Mouse (Mus musculus): ENCODE data around the gene Invs. TPM values are rescaled to one million over a fixed set of nuclear protein-coding genes. Genes with fewer than 3 reads are reported as not detected.
"Not testable (repeated sequence)": the region's sequence is repeated elsewhere in the genome, so short reads cannot be mapped to it uniquely, and the experiment has no call there.

Gene Invs
- polyA plus RNA-seq, 1 experiment from 2014 or later: 5.6 TPM

GRCm38 (mm10) chr4:48403066-48403640, 123.6 kb downstream of the Invs start:
- H3K4me1 ChIP-seq (ENCODE audit: control insufficient read depth, insufficient read depth, low read length): no peaks in the 10 kb centered on the region
- no peak for ATAC-seq (replicated peaks; ENCODE audit: insufficient number of reproducible peaks, low FRiP score, low TSS enrichment, low read depth)
- H3K36me3 ChIP-seq (replicated peaks; ENCODE audit: control insufficient read depth, insufficient read depth, low read depth, low read length): no peaks in the 10 kb centered on the region
- H3K9me3 ChIP-seq (replicated peaks; ENCODE audit: control insufficient read depth, low read length): no peaks in the 10 kb centered on the region
- no peak overlapping the region for H3K4me3 ChIP-seq (ENCODE audit: low read depth, low read length)
- no peak for DNase-seq (ENCODE audit: low spot score)
- no peaks in the 10 kb centered on the region for H3K27me3 ChIP-seq (ENCODE audit: control insufficient read depth, insufficient read depth, low read length)
- H3K9ac ChIP-seq (replicated peaks; ENCODE audit: low read length): no peak overlapping the region
- H3K4me2 ChIP-seq (ENCODE audit: low read depth, low read length): no peak overlapping the region
- WGBS: 84% methylated on average over 16 of the region's 16 CpGs
- no peak overlapping the region for H3K27ac ChIP-seq (replicated peaks; ENCODE audit: low read depth, low read length)

GRCm38 (mm10) chr4:48405724-48406491, 126.3 kb downstream of the Invs start:
- H3K4me3 ChIP-seq (ENCODE audit: low read depth, low read length); ATAC-seq (replicated peaks; ENCODE audit: insufficient number of reproducible peaks, low FRiP score, low TSS enrichment, low read depth); H3K27me3 ChIP-seq (ENCODE audit: control insufficient read depth, insufficient read depth, low read length); H3K36me3 ChIP-seq (replicated peaks; ENCODE audit: control insufficient read depth, insufficient read depth, low read depth, low read length); H3K9ac ChIP-seq (replicated peaks; ENCODE audit: low read length); H3K4me2 ChIP-seq (ENCODE audit: low read depth, low read length); DNase-seq (ENCODE audit: low spot score); H3K4me1 ChIP-seq (ENCODE audit: control insufficient read depth, insufficient read depth, low read length); H3K9me3 ChIP-seq (replicated peaks; ENCODE audit: control insufficient read depth, low read length); H3K27ac ChIP-seq (replicated peaks; ENCODE audit: low read depth, low read length): not testable (repeated sequence)
- WGBS: 85% methylated on average over 9 of the region's 10 CpGs

- peak; percentile 61 for DNase-seq (ENCODE audit: low spot score)
- Histone ChIP-seq H3K27me3 (ENCODE audit: control insufficient read depth, insufficient read depth, low read length) (no peaks in the 10 kb centered on the region), H3K27ac (replicated peaks; ENCODE audit: low read depth, low read length) (no peak overlapping the region), H3K4me1 (ENCODE audit: control insufficient read depth, insufficient read depth, low read length) (no peaks in the 10 kb centered on the region), H3K9ac (replicated peaks; ENCODE audit: low read length) (no peak overlapping the region), H3K4me2 (ENCODE audit: low read depth, low read length) (no peak overlapping the region), H3K36me3 (replicated peaks; ENCODE audit: control insufficient read depth, insufficient read depth, low read depth, low read length) (no peaks in the 10 kb centered on the region), H3K9me3 (replicated peaks; ENCODE audit: control insufficient read depth, low read length) (no peaks in the 10 kb centered on the region), H3K4me3 (ENCODE audit: low read depth, low read length) (no peak overlapping the region)
- 42% methylated on average over 18 of the region's 18 CpGs for WGBS
- 0 out of 2 replicates have a peak, but pooled peaks have one; percentile 23 for ATAC-seq (replicated peaks; ENCODE audit: insufficient number of reproducible peaks, low FRiP score, low TSS enrichment, low read depth)
Observed at GRCm38 (mm10) chr4:48407350-48408039, 127.9 kb downstream of the Invs start.

GRCm38 (mm10) chr4:48413473-48413872, 133.9 kb downstream of the Invs start:
- Histone ChIP-seq H3K36me3 (replicated peaks; ENCODE audit: control insufficient read depth, insufficient read depth, low read depth, low read length) (no peaks in the 10 kb centered on the region), H3K9ac (replicated peaks; ENCODE audit: low read length) (no peak overlapping the region), H3K4me2 (ENCODE audit: low read depth, low read length) (no peak overlapping the region), H3K9me3 (replicated peaks; ENCODE audit: control insufficient read depth, low read length) (no peaks in the 10 kb centered on the region), H3K27me3 (ENCODE audit: control insufficient read depth, insufficient read depth, low read length) (no peaks in the 10 kb centered on the region), H3K27ac (replicated peaks; ENCODE audit: low read depth, low read length) (no peak overlapping the region), H3K4me1 (ENCODE audit: control insufficient read depth, insufficient read depth, low read length) (no peaks in the 10 kb centered on the region), H3K4me3 (ENCODE audit: low read depth, low read length) (no peak overlapping the region)
- ATAC-seq (replicated peaks; ENCODE audit: insufficient number of reproducible peaks, low FRiP score, low TSS enrichment, low read depth) (no peak), DNase-seq (ENCODE audit: low spot score) (no peak)
- 88% methylated on average over 8 of the region's 8 CpGs for WGBS

- Histone ChIP-seq H3K36me3 (replicated peaks; ENCODE audit: control insufficient read depth, insufficient read depth, low read depth, low read length) (no peaks in the 10 kb centered on the region), H3K4me1 (ENCODE audit: control insufficient read depth, insufficient read depth, low read length) (no peaks in the 10 kb centered on the region), H3K9ac (replicated peaks; ENCODE audit: low read length) (no peak overlapping the region), H3K4me2 (ENCODE audit: low read depth, low read length) (no peak overlapping the region), H3K27me3 (ENCODE audit: control insufficient read depth, insufficient read depth, low read length) (no peaks in the 10 kb centered on the region), H3K9me3 (replicated peaks; ENCODE audit: control insufficient read depth, low read length) (no peaks in the 10 kb centered on the region), H3K27ac (replicated peaks; ENCODE audit: low read depth, low read length) (no peak overlapping the region), H3K4me3 (ENCODE audit: low read depth, low read length) (no peak overlapping the region)
- ATAC-seq (replicated peaks; ENCODE audit: insufficient number of reproducible peaks, low FRiP score, low TSS enrichment, low read depth) (no peak), DNase-seq (ENCODE audit: low spot score) (no peak)
- WGBS: 80% methylated on average over 10 of the region's 10 CpGs
Observed at GRCm38 (mm10) chr4:48415838-48416335, 136.3 kb downstream of the Invs start.

- DNase-seq (ENCODE audit: low spot score) (no peak), ATAC-seq (replicated peaks; ENCODE audit: insufficient number of reproducible peaks, low FRiP score, low TSS enrichment, low read depth) (no peak)
- Histone ChIP-seq H3K4me3 (ENCODE audit: low read depth, low read length) (no peak overlapping the region), H3K27me3 (ENCODE audit: control insufficient read depth, insufficient read depth, low read length) (no peaks in the 10 kb centered on the region), H3K9me3 (replicated peaks; ENCODE audit: control insufficient read depth, low read length) (no peaks in the 10 kb centered on the region), H3K4me2 (ENCODE audit: low read depth, low read length) (no peak overlapping the region), H3K36me3 (replicated peaks; ENCODE audit: control insufficient read depth, insufficient read depth, low read depth, low read length) (no peaks in the 10 kb centered on the region), H3K27ac (replicated peaks; ENCODE audit: low read depth, low read length) (no peak overlapping the region), H3K4me1 (ENCODE audit: control insufficient read depth, insufficient read depth, low read length) (no peaks in the 10 kb centered on the region), H3K9ac (replicated peaks; ENCODE audit: low read length) (no peak overlapping the region)
- 90% methylated on average over 8 of the region's 8 CpGs for WGBS
Observed at GRCm38 (mm10) chr4:48418831-48419468, 139.4 kb downstream of the Invs start.

- Histone ChIP-seq H3K4me2 (ENCODE audit: low read depth, low read length) (no peak overlapping the region), H3K4me1 (ENCODE audit: control insufficient read depth, insufficient read depth, low read length) (no peaks in the 10 kb centered on the region), H3K27ac (replicated peaks; ENCODE audit: low read depth, low read length) (no peak overlapping the region), H3K36me3 (replicated peaks; ENCODE audit: control insufficient read depth, insufficient read depth, low read depth, low read length) (no peaks in the 10 kb centered on the region), H3K9ac (replicated peaks; ENCODE audit: low read length) (no peak overlapping the region), H3K27me3 (ENCODE audit: control insufficient read depth, insufficient read depth, low read length) (no peaks in the 10 kb centered on the region), H3K9me3 (replicated peaks; ENCODE audit: control insufficient read depth, low read length) (no peaks in the 10 kb centered on the region), H3K4me3 (ENCODE audit: low read depth, low read length) (no peak overlapping the region)
- no peak for ATAC-seq (replicated peaks; ENCODE audit: insufficient number of reproducible peaks, low FRiP score, low TSS enrichment, low read depth)
- 97% methylated on average over 1 of the region's 1 CpGs for WGBS
- no peak for DNase-seq (ENCODE audit: low spot score)
Observed at GRCm38 (mm10) chr4:48422633-48423032, 143.1 kb downstream of the Invs start.
